Mouse (Mus musculus): ENCODE measurements around the gene Snapc1.

Snapc1 gene

DNA sequence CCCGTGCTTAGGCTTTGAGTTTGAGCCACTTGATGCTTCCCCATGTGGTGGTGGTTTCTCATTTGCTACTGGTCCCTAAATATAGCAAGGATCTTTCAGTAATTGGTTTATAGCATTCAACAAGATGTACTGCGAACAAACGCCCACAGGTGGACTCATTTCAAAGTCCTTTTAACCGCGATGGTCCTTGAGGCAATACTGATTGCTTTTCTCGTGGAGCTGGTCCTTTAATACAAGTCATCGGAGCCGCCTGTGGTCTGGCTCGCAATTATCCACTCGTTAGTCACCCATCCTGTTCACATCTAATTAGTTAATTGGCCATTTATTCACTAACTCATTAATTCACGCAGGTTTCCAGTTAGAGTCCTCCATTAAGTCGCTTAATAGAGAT is 32.6 kb downstream of the Snapc1 start:
- no peak for DNase-seq (ENCODE audit: low read depth)

DNA sequence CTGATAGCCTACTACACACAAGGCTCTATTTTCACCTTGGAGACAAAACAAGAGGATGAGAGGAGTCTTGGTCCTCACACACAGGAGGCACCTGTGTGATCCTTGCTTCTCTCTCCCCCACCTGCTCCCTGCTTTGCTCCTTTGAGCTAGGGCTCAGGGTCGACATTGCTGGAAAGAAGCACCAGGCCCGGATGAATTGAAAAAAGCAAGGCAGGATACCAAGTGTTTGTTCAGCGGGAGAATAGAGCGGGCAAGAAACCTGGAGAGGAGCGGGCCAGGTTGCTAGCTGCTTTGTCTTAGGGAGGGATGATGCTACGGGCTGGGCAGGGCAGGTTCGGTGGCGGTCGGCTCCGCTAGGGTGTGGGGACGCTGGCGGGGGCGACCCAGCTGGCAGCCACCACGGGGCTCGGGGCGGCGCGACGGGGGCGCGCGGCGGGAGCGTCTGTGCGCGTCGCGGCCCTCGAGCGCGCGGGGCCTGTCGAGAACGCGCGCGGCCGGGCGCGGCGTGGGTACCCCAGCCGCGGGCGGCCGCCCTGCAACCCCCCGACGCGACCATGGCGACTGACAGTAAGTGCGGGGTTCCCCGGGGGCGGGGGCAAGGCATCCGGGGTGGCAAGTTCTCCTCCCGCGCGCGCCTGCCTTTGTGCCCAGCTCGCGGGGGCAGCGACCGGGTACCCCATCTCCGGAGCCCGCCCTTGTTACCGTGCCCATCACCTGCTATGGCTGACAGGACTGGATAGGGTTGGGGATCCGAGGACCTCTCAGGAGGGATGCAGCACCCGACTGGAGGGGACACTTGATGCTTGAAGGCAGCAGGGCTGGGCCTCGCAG is 33.2 kb downstream of the Snapc1 start, which contains the start of gene Syt16:
Gene Syt16 (plus strand): TSS at position 365 of the 831 bp plus-strand sequence.
- peak; percentile 38 for DNase-seq (ENCODE audit: low read depth)

DNA sequence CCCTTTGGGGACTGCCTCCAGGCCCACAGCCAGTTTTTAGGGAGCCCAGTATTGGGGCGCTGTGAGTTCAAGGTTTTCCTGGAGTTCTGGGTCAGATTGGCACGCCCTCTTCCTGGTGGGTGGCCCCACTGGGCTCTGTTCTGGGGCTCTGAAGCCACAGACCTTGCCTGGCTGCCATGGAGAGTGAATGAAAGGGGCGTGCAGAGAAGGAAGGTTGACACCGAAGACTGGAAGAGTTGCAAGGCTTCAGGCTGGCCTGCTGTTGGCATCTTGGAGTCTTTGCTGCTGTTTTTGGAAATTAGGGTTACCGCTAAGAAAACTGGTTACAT is 33.8 kb downstream of the Snapc1 start:
- DNase-seq (ENCODE audit: low read depth), result no peak

- no peak for DNase-seq (ENCODE audit: low read depth)
Measured at GRCm38 (mm10) chr12:74002449-74002848, 38.2 kb downstream of the Snapc1 start.

- DNase-seq (ENCODE audit: low read depth), result peak; percentile 77
Measured at GRCm38 (mm10) chr12:74009448-74009911, 45.2 kb downstream of the Snapc1 start.

GRCm38 (mm10) chr12:74013739-74014138 is 49.5 kb downstream of the Snapc1 start:
- peak; percentile 70 for DNase-seq (ENCODE audit: low read depth)

DNA sequence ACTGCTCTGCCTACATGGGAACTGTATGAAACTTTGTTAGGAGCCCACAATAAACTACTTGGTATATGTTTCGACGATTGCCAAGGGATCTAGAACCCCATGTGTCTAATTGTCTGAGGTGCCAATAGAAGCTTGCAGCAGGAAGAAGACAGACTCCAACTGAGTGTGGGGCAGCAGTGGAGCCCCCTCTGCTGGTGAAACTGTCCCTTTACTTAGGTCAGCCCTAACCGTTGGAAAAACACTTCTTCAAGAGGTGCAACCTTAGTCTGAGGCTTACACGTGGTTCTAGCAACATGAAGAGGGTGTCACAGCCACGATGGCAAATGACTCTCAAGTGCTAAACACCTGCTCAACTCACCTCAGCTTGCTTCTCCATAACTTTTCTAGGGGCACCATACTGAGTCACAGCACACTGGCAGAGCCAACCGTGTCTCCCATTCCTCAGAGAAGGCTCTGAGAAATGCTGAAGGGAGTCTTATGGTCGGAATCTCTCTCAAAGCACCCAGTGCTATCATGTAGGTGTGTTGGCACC is 50.5 kb downstream of the Snapc1 start:
- peak; percentile 44 for DNase-seq (ENCODE audit: low read depth)

DNA sequence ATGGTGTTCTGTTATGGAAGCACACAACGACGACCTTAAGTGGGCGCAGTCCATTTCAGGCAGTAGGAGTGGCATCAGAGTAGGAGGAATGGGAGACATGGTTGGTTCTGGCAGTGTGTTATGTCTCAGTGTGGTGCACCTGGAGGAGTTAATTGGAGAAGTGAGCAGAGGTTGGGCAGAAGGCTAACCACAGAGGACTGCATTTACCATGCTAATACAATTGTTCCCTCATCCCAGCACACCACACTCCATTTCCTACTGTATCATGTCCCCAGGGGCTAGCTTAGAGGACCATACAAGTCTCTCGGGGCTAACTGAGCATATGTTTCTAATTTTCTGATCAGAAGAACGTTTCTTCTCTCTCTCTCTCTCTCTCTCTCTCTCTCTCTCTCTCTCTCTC is 51.2 kb downstream of the Snapc1 start:
- DNase-seq (ENCODE audit: low read depth), result no peak

- no peak for DNase-seq (ENCODE audit: low read depth)
Measured at GRCm38 (mm10) chr12:74023260-74023659, 59.0 kb downstream of the Snapc1 start.

GRCm38 (mm10) chr12:74024912-74025311 is 60.6 kb downstream of the Snapc1 start:
- no peak for DNase-seq (ENCODE audit: low read depth)
